Mouse (Mus musculus) MEL (cell line): ENCODE data around the gene Olfr71. TPM values are rescaled to one million over a fixed set of nuclear protein-coding genes. Genes with fewer than 3 reads are reported as not detected.

Experiments used
- DNase-seq: peaks from one replicate; pipeline ENCODE4 v3.0.0; 2011; ENCODE audit warnings: low read depth, low spot score
- H3K27ac ChIP-seq: 2 replicates; pipeline ENCODE4 v1.5.1; 2012; ENCODE audit warnings: low read depth, mild to moderate bottlenecking, control low read depth, low read length, moderate library complexity; ENCODE audit not compliant: control insufficient read depth
- H3K27me3 ChIP-seq, 2 experiments: fragments of 150-350 bp in 1 of 2; sonication (generic) in 1 of 2; 2 replicates each; pipeline ENCODE4 v1.6.1; 2012; ENCODE audit warnings: low read length in 2 of 2, mild to moderate bottlenecking in 2 of 2, improper control_type of control experiment in 1 of 2, moderate library complexity in 1 of 2; ENCODE audit not compliant: insufficient read depth in 2 of 2, control insufficient read depth in 1 of 2
- H3K36me3 ChIP-seq, 2 experiments: 2 replicates each; pipeline ENCODE4 v1.6.1; 2012 to 2014; ENCODE audit warnings: low read length in 2 of 2, improper control_type of control experiment in 1 of 2, inconsistent platforms in 1 of 2, mild to moderate bottlenecking in 1 of 2; ENCODE audit not compliant: insufficient read depth in 2 of 2, control insufficient read depth in 1 of 2
- H3K4me1 ChIP-seq, 2 experiments: fragments of 150-350 bp in 1 of 2; sonication (generic) in 1 of 2; 2 replicates each; pipeline ENCODE4 v1.6.1; 2012; ENCODE audit warnings: low read length in 2 of 2, improper control_type of control experiment in 1 of 2, mild to moderate bottlenecking in 1 of 2; ENCODE audit not compliant: insufficient read depth in 2 of 2, control insufficient read depth in 1 of 2
- H3K4me3 ChIP-seq, 2 experiments: fragments of 150-350 bp in 1 of 2; sonication (generic) in 1 of 2; 2 replicates each; pipeline ENCODE4 v1.5.1; 2012; ENCODE audit warnings: low read depth in 2 of 2, low read length in 2 of 2, mild to moderate bottlenecking in 2 of 2, moderate library complexity in 2 of 2, control low read depth in 1 of 2, improper control_type of control experiment in 1 of 2; ENCODE audit not compliant: control insufficient read depth in 1 of 2, insufficient read depth in 1 of 2
- H3K79me2 ChIP-seq: 2 replicates; pipeline ENCODE4 v1.6.1; 2012; ENCODE audit warnings: mild to moderate bottlenecking, low read length, moderate library complexity; ENCODE audit not compliant: control insufficient read depth, poor library complexity, insufficient read depth
- H3K9ac ChIP-seq: 2 replicates; pipeline ENCODE4 v1.6.1; 2012; ENCODE audit warnings: low read depth, mild to moderate bottlenecking, control low read depth, low read length, moderate library complexity; ENCODE audit not compliant: control insufficient read depth, poor library complexity, severe bottlenecking
- H3K9me3 ChIP-seq: fragments of 150-350 bp; sonication (generic); replicated peaks from 2 replicates; pipeline ENCODE4 v1.6.1; 2012; ENCODE audit warnings: mild to moderate bottlenecking, low read length, improper control_type of control experiment, moderate library complexity; ENCODE audit not compliant: insufficient read depth
- CHD2 ChIP-seq: IDR thresholded peaks from 2 replicates; pipeline ENCODE4 v1.6.1; 2011; ENCODE audit warnings: low read length, improper control_type of control experiment
- CTCF ChIP-seq, 3 experiments: IDR thresholded peaks in 2 of 3; conservative IDR thresholded peaks in 1 of 3; 2 replicates each; pipeline ENCODE4 v1.5.1; 2011 to 2012; ENCODE audit warnings: low read length in 3 of 3, low read depth in 2 of 3, mild to moderate bottlenecking in 2 of 3, improper control_type of control experiment in 1 of 3, inconsistent platforms in 1 of 3, mixed read lengths in 1 of 3, moderate library complexity in 1 of 3; ENCODE audit not compliant: control insufficient read depth in 1 of 3, insufficient read depth in 1 of 3, poor library complexity in 1 of 3, severe bottlenecking in 1 of 3
- EP300 ChIP-seq, 2 experiments: IDR thresholded peaks; 2 replicates each; pipeline ENCODE4 v1.6.1; 2011; ENCODE audit warnings: improper control_type of control experiment in 2 of 2, low read length in 2 of 2, low read depth in 1 of 2, mild to moderate bottlenecking in 1 of 2
- ETS1 ChIP-seq: IDR thresholded peaks from 2 replicates; pipeline ENCODE4 v1.6.1; 2012; ENCODE audit warnings: low read depth, mild to moderate bottlenecking, inconsistent platforms, low read length, improper control_type of control experiment, moderate library complexity
- GATA1 ChIP-seq: IDR thresholded peaks from 2 replicates; pipeline ENCODE4 v1.6.1; 2011; ENCODE audit warnings: low read depth, low read length, improper control_type of control experiment
- JUND ChIP-seq: IDR thresholded peaks from 2 replicates; pipeline ENCODE4 v1.6.1; 2011; ENCODE audit warnings: low read depth, mild to moderate bottlenecking, improper control_type of control experiment, low read length
- KAT2A ChIP-seq: conservative IDR thresholded peaks from 2 replicates; pipeline ENCODE4 v1.6.1; 2012; ENCODE audit warnings: low read depth, low read length, improper control_type of control experiment, inconsistent platforms
- MEF2A ChIP-seq: IDR thresholded peaks from 2 replicates; pipeline ENCODE4 v1.6.1; 2014; ENCODE audit warnings: low read depth, mild to moderate bottlenecking, inconsistent platforms, low read length, improper control_type of control experiment; ENCODE audit not compliant: poor library complexity, insufficient replicate concordance, severe bottlenecking; ENCODE audit errors: extremely low read depth
- NRF1 ChIP-seq: IDR thresholded peaks from 2 replicates; pipeline ENCODE4 v1.6.1; 2014; ENCODE audit warnings: low read depth, mild to moderate bottlenecking, inconsistent platforms, low read length, improper control_type of control experiment, moderate library complexity; ENCODE audit not compliant: poor library complexity, insufficient read depth, severe bottlenecking
- RAD21 ChIP-seq: IDR thresholded peaks from 2 replicates; pipeline ENCODE4 v1.6.1; 2011; ENCODE audit warnings: mild to moderate bottlenecking, low read depth, low read length, improper control_type of control experiment
- SMC3 ChIP-seq: IDR thresholded peaks from 2 replicates; pipeline ENCODE4 v1.6.1; 2011; ENCODE audit warnings: low read depth, low read length, improper control_type of control experiment
- ZC3H11A ChIP-seq: IDR thresholded peaks from 2 replicates; pipeline ENCODE4 v1.6.1; 2012; ENCODE audit warnings: low read depth, mild to moderate bottlenecking, inconsistent platforms, low read length, improper control_type of control experiment
- ZMIZ1 ChIP-seq: IDR thresholded peaks from 2 replicates; pipeline ENCODE4 v1.6.1; 2012; ENCODE audit warnings: low read depth, mild to moderate bottlenecking, inconsistent platforms, low read length, improper control_type of control experiment, moderate library complexity
- polyA plus RNA-seq, 2 experiments: library from polyadenylated mRNA; stranded (reverse) in 1 of 2; unstranded in 1 of 2; fragments of >175 nt in 1 of 2; fragments of >200 nt in 1 of 2; gene quantifications; 2 replicates each; pipeline versions ENCODE4 v1.2.1 to v1.2.4; 2012; ENCODE audit warnings: low replicate concordance in 2 of 2, low read depth in 1 of 2; ENCODE audit not compliant: insufficient read length in 2 of 2, insufficient read depth in 1 of 2, missing spikeins in 1 of 2
- total RNA-seq: library from RNA; depleted of rRNA; stranded (reverse); fragments of 300-350 nt; gene quantifications from 2 replicates; pipeline ENCODE4 v1.2.3, GENCODE M21; 2012; rRNA removed

The Olfr71 gene
- not detected in 2 replicates for total RNA-seq
- polyA plus RNA-seq, result not detected

DNA sequence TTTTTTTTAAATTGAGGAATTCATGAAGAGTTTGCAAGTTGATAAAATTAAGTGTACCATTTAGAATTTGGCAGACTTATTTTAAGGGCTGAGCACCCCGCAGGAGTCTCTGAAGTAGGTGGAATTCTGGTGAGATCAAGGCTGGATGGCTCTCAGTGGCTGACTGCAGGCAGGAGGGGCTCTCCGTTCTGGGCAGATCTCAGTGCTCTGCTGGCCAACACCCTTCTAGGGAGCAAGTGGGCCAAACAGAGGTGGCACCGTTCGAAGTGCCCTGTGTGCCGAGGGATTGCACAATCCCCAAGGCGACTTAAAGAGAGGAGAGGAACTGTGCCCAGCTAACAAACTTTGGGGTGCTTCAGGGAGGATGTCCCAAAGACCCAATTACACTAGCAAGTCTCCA is at the start of gene Olfr71:
Gene Olfr71, minus strand, starts transcription at position 387 of the 400 bp plus-strand sequence.
- H3K4me1 ChIP-seq, result no peaks in the 10 kb centered on the region
- H3K27me3 ChIP-seq, result peaks cover 24 to 29% of the 10 kb centered on the region in 2 experiments
- no peak within 1 kb of the TSS for H3K27ac ChIP-seq
- H3K9ac ChIP-seq, result no peak within 1 kb of the TSS
- no peak within 1 kb of the TSS for H3K4me3 ChIP-seq
- no peaks in the 10 kb centered on the region for H3K36me3 ChIP-seq
- no peak for TF ChIP-seq NRF1
- TF ChIP-seq ZMIZ1, result no peak
- no peak for TF ChIP-seq ETS1
- TF ChIP-seq, all 39 proteins: peak for 0
- Histone ChIP-seq H3K9me3 (no peaks in the 10 kb centered on the region), H3K79me2 (no peaks in the 10 kb centered on the region)
- no peak for DNase-seq

- Histone ChIP-seq H3K9ac (no peak overlapping the region), H3K27me3 (no peaks in the 10 kb centered on the region; a peak in 1 of 4 replicates), H3K27ac (no peak overlapping the region), H3K9me3 (no peaks in the 10 kb centered on the region), H3K79me2 (no peaks in the 10 kb centered on the region), H3K36me3 (no peaks in the 10 kb centered on the region), H3K4me3 (no peak overlapping the region), H3K4me1 (no peaks in the 10 kb centered on the region)
- no peak for DNase-seq
- no peak for TF ChIP-seq SMC3
- no peak for TF ChIP-seq JUND
- no peak for TF ChIP-seq GATA1
- TF ChIP-seq KAT2A, result no peak
- no peak for TF ChIP-seq MEF2A
- no peak for TF ChIP-seq CHD2
- no peak for TF ChIP-seq EP300 (IDR thresholded peaks at IDR 0.05; ENCODE audit: low read depth in 1 of 2, low read length in 2 of 2)
These were observed 47.2 kb upstream of the Olfr71 start for GRCm38 (mm10) chr4:43757213-43757612.

DNA sequence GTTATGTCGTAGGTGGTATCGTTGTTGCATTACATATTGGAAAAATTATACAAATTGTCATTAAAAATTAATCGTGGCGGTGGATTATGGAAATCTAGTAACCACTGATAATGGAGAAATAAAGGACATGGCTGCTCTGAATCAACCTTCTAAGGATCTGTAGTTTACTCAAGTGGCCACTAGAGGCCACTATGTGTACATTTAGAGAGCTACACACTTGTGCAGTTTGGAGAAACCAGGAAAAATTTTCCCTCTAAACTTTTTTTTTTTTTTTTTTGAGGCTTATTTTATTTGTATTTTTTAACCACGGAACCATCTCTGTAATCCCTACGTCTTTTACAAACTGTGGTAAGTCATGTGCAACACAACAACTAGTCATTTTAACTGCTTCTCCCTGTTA is 35.1 kb upstream of the Olfr71 start:
- Histone ChIP-seq H3K27me3 (peaks cover 5 to 14% of the 10 kb centered on the region in 2 experiments), H3K9me3 (no peaks in the 10 kb centered on the region), H3K4me1 (no peaks in the 10 kb centered on the region), H3K4me3 (no peak overlapping the region), H3K79me2 (no peaks in the 10 kb centered on the region), H3K27ac (no peak overlapping the region), H3K9ac (no peak overlapping the region), H3K36me3 (no peaks in the 10 kb centered on the region)
- DNase-seq, result peak; percentile 40
- TF ChIP-seq CTCF (IDR thresholded peaks at IDR 0.05 in 2 of 3, conservative IDR thresholded peaks at IDR 0.05 in 1 of 3; ENCODE audit: control insufficient read depth in 1 of 3, insufficient read depth in 1 of 3, low read depth in 2 of 3, low read length in 3 of 3, poor library complexity in 1 of 3, severe bottlenecking in 1 of 3) (peak in 2 of 3 experiments; percentile 41 to 58; a peak in 4 of 6 replicates), ZC3H11A (0 out of 2 replicates have a peak, but pooled peaks have one; percentile 11), SMC3 (peak; percentile 40), RAD21 (peak; percentile 53), KAT2A (no peak)
